Mouse (Mus musculus) neural tube, embryonic 14.5 days (tissue): ENCODE results near the gene Arl2. TPM values are rescaled to one million over a fixed set of nuclear protein-coding genes. Genes with fewer than 3 reads are reported as not detected.

Experiments
- ATAC-seq: fragments of 200-750 bp; cut with Nextera tagmentation; 2 replicates; pipeline ENCODE4 v1.8.0; 2017; ENCODE audit warnings: low read depth, mild to moderate bottlenecking, moderate TSS enrichment, moderate library complexity
- H3K27ac ChIP-seq: fragments of 300-500 bp; sonication (generic); 2 replicates; pipeline ENCODE4 v1.5.1; 2014; ENCODE audit warnings: low read depth, mild to moderate bottlenecking, control low read depth, low read length, moderate library complexity, mixed read lengths
- H3K27me3 ChIP-seq: fragments of 300-500 bp; sonication (generic); 2 replicates; pipeline ENCODE4 v1.6.1; 2014; ENCODE audit warnings: low read length; ENCODE audit not compliant: control insufficient read depth, insufficient read depth
- H3K36me3 ChIP-seq: fragments of 300-500 bp; sonication (generic); 2 replicates; pipeline ENCODE4 v1.6.1; 2014; ENCODE audit warnings: low read length, mixed read lengths; ENCODE audit not compliant: control insufficient read depth, insufficient read depth
- H3K4me1 ChIP-seq: fragments of 300-500 bp; sonication (generic); 2 replicates; pipeline ENCODE4 v1.6.1; 2014; ENCODE audit warnings: low read length; ENCODE audit not compliant: control insufficient read depth, insufficient read depth
- H3K4me2 ChIP-seq: fragments of 300-500 bp; sonication (generic); 2 replicates; pipeline ENCODE4 v1.6.1; 2014; ENCODE audit warnings: mild to moderate bottlenecking, low read depth, low read length, control low read depth
- H3K4me3 ChIP-seq: fragments of 300-500 bp; sonication (generic); 2 replicates; pipeline ENCODE4 v1.5.1; 2014; ENCODE audit warnings: low read depth, low read length, control low read depth, mixed read lengths
- H3K9ac ChIP-seq: fragments of 300-500 bp; sonication (generic); replicated peaks from 2 replicates; pipeline ENCODE4 v1.6.1; 2014; ENCODE audit warnings: low read depth, mild to moderate bottlenecking, control low read depth, low read length, mixed read lengths
- H3K9me3 ChIP-seq: fragments of 300-500 bp; sonication (generic); 2 replicates; pipeline ENCODE4 v1.6.1; 2016; ENCODE audit warnings: low read length; ENCODE audit not compliant: control insufficient read depth
- WGBS: fragments of 180-500 bp; shearing (Covaris S2); extraction: QIAGEN DNeasy Blood & Tissue Kit; methylation state at CpG from one replicate; pipeline ENCODE4 v1.1.7; 2014; 5-methylcytosine and 5-hydroxymethylcytosine counted together
- polyA plus RNA-seq: library from polyadenylated mRNA; unstranded; fragments of >200 nt; fragmentation: Nextera tagmentation; extraction: Ambion mirVana; gene quantifications from 2 replicates; pipeline ENCODE4 v1.2.1, GENCODE M21; 2014

The Arl2 gene
- polyA plus RNA-seq, 1 experiment from 2014 or later: 123 TPM

DNA sequence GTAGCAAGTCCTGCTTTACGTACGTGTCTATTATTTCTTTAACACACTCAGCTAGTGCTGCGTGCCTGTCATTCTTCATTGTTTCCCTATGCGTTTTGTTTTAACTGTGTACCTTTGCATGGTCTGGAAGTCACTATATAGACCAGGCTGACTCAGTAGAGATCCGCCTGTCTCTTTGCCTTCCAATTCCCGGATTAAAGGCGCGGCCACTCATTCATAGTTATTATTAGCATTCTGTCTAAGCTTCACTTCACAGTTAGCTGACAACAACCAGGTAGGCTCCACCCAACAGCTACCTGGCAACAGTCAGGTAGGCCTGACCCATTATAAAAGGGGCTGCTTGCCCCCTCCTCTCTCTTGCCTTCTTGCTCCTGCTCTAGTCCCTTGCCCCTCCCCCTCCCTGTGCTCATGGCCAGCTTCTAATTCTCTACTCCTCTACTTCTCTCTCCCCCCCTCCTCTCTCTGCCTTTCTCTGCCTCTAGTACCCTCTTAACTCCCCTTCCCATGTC, 22.6 kb downstream of the Arl2 start:
- H3K4me1 ChIP-seq: peaks cover 11% of the 10 kb centered on the region
- 1% methylated on average over 8 of the region's 8 CpGs for WGBS
- peak overlapping the region; percentile 90 for H3K27ac ChIP-seq
- peak overlapping the region; percentile 84 for H3K9ac ChIP-seq
- no peaks in the 10 kb centered on the region for H3K9me3 ChIP-seq
- peak overlapping the region; percentile 88 for H3K4me3 ChIP-seq
- peaks cover 23% of the 10 kb centered on the region for H3K36me3 ChIP-seq
- no peaks in the 10 kb centered on the region for H3K27me3 ChIP-seq
- H3K4me2 ChIP-seq: peak overlapping the region; percentile 89
- ATAC-seq: peak; percentile 47

DNA sequence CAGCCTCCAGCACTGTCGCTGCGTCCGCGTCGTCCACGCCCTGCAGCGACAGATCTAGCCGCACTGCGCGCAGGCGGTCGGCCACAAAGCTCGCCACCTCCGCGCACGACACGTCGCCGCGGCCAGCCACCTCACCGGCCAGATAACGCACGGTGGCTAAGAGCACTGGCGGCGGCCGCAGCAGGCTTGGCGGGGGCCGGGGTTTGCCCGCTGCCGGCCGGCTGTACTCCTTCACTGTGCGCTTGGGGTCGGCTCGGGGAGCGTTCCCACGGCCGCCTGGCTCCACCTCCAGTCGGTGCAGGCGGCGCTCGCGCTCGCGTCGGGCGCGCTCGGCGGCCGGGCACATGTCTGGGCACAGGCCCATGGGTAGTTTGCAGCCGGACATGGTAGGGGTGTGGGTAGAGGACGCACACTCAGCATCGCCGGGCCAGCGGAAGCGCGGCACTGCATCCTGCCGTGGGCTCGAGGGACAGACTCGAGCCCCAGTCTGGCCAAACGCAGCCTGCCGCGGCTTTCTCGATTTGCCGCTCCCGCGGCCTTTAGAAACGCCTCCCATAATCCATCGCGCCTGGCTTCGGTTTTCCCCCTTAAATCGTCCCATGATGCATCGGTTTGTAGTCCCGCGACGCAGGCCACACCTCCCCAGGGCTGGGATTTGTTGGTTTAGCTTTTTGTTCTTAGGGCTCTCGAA, 23.2 kb downstream of the Arl2 start, which contains the start of gene Sac3d1:
Gene Sac3d1, minus strand, starts transcription at position 665 of the 691 bp plus-strand sequence.
- Histone ChIP-seq H3K27me3 (no peaks in the 10 kb centered on the region), H3K27ac (peak within 1 kb of the TSS; percentile 90), H3K36me3 (peaks cover 23% of the 10 kb centered on the region), H3K9ac (peak within 1 kb of the TSS; percentile 84), H3K9me3 (no peaks in the 10 kb centered on the region), H3K4me1 (peaks cover 11% of the 10 kb centered on the region), H3K4me2 (peak within 1 kb of the TSS; percentile 89), H3K4me3 (peak within 1 kb of the TSS; percentile 88)
- WGBS: 0% methylated on average over 77 of the region's 77 CpGs
- ATAC-seq: peak; percentile 91

DNA sequence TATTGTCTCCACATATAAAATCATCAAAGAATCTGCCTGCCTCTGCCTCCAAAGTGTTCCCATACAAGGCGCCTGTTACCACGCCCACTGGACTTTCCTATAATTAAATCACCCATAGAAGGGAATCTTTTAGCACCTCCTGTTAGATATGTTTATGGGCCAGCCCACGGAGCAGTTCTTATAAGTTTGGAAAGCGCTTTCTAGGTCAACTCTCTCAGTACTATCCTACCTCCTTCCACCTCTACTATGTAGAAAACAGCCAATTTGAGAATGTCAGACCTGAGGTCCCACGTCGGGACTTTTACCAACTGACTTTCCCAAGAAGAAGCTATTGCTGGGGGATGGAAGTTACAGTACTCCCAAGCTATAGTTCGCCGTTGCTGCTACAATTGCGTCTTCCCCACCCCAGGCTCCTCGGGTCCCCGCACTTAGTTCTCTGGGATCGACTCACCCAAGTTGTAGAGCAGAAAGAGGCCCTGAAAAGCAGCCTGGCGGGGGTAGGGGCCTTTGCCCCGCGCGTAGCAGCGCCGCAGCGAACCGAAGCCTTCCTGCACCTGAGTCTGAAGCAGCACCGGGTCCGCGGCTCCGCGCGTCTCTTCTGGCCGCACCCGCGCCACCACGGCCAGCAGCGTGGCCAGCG, 23.9 kb downstream of the Arl2 start:
- Histone ChIP-seq H3K4me3 (peak overlapping the region; percentile 88), H3K36me3 (peaks cover 23% of the 10 kb centered on the region), H3K9ac (peak overlapping the region; percentile 84), H3K27me3 (no peaks in the 10 kb centered on the region), H3K4me1 (peaks cover 11% of the 10 kb centered on the region), H3K9me3 (no peaks in the 10 kb centered on the region), H3K4me2 (peak overlapping the region; percentile 89), H3K27ac (peak overlapping the region; percentile 90)
- ATAC-seq: no peak
- WGBS: 4% methylated on average over 32 of the region's 32 CpGs

DNA sequence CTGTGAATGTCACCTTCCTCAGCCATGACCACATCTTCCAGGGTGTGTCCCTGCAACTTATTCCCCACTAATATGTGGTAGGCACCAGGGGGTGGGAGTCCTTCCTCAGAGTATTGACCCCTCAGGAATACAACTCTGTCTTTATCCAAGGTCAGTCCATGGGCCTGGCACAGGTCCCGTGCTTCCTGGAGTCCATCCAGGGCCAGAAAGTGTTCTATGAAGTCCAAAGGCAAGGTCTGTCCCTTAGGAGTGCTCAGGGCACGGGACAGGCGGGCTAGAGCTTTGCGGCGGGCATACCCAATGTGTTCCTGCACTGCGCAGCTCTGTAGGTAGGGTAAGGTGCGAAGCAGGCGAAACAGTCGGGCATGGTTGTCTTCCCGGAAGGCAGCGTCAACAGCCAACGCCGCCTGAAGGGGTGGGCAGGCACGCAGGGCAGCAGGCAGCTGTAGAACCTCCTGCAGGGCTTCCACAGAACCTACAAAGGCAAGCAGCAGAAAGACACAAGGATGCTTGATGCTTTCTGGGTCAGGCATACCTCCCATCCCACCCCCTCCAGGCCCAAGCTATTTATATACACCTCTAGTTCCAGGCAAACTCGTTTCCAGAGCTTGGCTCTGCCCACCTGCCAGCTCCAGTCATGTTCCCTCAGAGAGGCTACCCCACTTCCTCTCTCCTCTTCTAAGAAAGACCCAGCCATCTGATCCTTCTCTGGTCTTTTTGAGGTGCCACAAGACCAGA, 25.1 kb downstream of the Arl2 start:
- ATAC-seq: no peak
- Histone ChIP-seq H3K36me3 (peaks cover 23% of the 10 kb centered on the region), H3K9me3 (no peaks in the 10 kb centered on the region), H3K27ac (no peak overlapping the region), H3K4me1 (peaks cover 11% of the 10 kb centered on the region), H3K9ac (no peak overlapping the region), H3K4me2 (peak overlapping the region; percentile 89; the same call in 1 of the 2 replicates), H3K27me3 (no peaks in the 10 kb centered on the region), H3K4me3 (no peak overlapping the region)
- 93% methylated on average over 15 of the region's 15 CpGs for WGBS

DNA sequence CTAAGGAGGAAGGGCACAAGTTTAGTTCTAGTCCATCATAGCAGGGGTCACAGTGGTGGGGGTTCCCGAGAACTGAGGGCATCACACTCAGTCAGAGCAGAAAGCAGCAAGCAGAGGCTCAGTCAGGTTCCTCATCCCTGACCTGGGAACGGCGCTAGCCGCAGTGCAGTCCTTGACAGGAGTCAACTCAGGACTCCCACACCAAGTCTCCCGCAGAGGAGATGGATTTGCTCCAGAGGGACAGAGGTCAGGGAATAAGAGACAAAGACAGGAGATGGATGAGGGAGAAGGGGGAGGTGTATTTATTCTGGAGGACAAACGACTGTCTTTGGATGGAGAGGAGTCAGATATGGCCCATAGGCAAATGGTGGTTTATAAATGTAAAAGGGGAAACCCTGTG, 28.2 kb downstream of the Arl2 start:
- H3K27me3 ChIP-seq: no peaks in the 10 kb centered on the region
- no peak for ATAC-seq

DNA sequence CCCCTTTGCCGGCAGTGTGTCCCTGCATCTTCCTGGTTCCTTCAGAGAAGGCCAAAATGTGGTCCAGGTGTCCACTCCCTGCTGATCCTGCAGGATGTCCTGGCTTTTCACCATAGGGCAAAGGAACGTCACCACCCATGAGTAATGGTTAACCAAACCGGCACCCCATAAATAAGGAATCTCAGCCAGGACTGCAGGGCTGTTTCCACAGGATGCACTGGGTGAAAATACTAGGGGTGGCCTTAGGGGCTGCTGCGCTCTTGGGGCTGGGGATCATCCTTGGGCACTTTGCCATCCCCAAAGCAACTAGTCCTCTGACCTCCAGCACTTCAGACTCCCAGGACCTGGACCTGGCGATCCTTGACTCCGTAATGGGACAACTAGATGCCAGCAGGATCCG, 35.8 kb downstream of the Arl2 start, which contains the start of gene Naaladl1:
Gene Naaladl1, plus strand, starts transcription at position 197 of the 400 bp plus-strand sequence.
- no peak for ATAC-seq
- H3K9me3 ChIP-seq: no peaks in the 10 kb centered on the region
- H3K4me2 ChIP-seq: no peak within 1 kb of the TSS
- H3K27me3 ChIP-seq: no peaks in the 10 kb centered on the region
- H3K4me3 ChIP-seq: no peak within 1 kb of the TSS
- WGBS: 90% methylated on average over 7 of the region's 7 CpGs
- H3K36me3 ChIP-seq: no peaks in the 10 kb centered on the region
- no peaks in the 10 kb centered on the region for H3K4me1 ChIP-seq
- H3K27ac ChIP-seq: no peak within 1 kb of the TSS
- H3K9ac ChIP-seq: no peak within 1 kb of the TSS

More for the DNA sequence above, 28.2 kb downstream of the Arl2 start:
- Histone ChIP-seq H3K4me3 (no peak overlapping the region), H3K9ac (no peak overlapping the region), H3K27ac (no peak overlapping the region), H3K9me3 (no peaks in the 10 kb centered on the region), H3K36me3 (peaks cover 23% of the 10 kb centered on the region), H3K4me1 (peaks cover 11% of the 10 kb centered on the region), H3K4me2 (no peak overlapping the region)
- 67% methylated on average over 6 of the region's 6 CpGs for WGBS

DNA sequence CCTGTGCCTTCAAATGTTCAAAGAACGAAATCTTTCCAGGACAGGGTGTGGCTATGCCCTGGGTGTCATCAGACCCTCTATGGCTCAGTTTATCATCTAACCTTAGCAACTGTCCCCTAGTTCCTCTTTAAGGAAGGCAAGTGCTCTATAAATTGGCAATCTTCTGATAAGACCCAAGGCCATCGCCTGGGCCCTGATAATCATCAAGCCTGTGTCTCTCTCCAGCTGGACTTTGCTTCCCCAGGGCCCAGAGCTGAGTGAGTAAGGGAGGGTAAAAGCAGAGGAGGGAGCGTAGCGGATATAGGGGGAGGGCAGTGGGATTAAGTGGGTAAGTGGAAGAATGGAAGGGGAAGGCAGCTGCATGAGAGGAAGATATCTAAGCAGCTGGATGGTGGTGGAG, 36.9 kb downstream of the Arl2 start:
- no peaks in the 10 kb centered on the region for H3K4me1 ChIP-seq
- H3K4me2 ChIP-seq: no peak overlapping the region
- H3K27ac ChIP-seq: no peak overlapping the region
- no peak overlapping the region for H3K9ac ChIP-seq
- no peaks in the 10 kb centered on the region for H3K9me3 ChIP-seq
- no peaks in the 10 kb centered on the region for H3K27me3 ChIP-seq
- no peak for ATAC-seq
- WGBS: 89% methylated on average over 4 of the region's 4 CpGs
- no peak overlapping the region for H3K4me3 ChIP-seq
- no peaks in the 10 kb centered on the region for H3K36me3 ChIP-seq

DNA sequence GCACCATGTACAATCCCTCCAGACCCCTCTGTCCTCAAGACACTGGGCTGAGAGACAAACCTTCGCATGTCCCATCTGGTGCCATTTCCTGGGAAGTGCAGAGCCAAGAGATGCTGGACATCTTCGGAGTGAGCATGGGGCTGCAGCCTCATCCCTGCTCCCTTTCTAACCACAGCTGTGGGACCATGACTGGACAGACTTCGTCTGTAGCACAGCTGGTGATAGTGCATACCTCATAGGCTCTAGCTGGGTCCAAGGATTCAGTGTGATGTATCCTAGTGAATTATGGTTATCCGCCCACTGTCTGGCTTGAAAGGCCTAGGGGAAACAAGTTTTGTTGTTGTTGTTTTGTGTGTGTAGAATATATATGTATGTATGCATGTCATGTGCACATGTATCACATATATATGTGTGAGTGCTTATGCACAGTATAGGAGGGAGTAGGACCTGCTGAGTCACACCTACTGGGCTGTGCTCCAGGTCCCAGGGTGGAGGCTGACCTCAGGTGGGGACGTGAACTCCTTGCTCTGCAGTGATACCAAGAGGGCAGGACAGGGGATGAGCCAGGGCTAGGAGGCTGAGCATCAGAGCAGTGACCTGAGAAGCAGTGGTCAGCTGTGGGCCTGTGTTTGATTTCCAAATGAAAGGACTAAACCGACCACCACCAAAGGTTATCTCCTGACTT, 39.0 kb downstream of the Arl2 start:
- Histone ChIP-seq H3K27ac (no peak overlapping the region), H3K4me1 (no peaks in the 10 kb centered on the region), H3K9me3 (no peaks in the 10 kb centered on the region), H3K27me3 (no peaks in the 10 kb centered on the region), H3K9ac (no peak overlapping the region), H3K4me3 (no peak overlapping the region), H3K4me2 (no peak overlapping the region), H3K36me3 (no peaks in the 10 kb centered on the region)
- no peak for ATAC-seq
- 86% methylated on average over 6 of the region's 6 CpGs for WGBS
